Mouse (Mus musculus) adrenal gland, postnatal 36 days (tissue): ENCODE measurements around the gene Mier3. TPM values are rescaled to one million over a fixed set of nuclear protein-coding genes. Genes with fewer than 3 reads are reported as not detected.

Experiments
- DNase-seq, 2 experiments: peaks; one replicate each; pipeline ENCODE4 v3.0.0; 2021; ENCODE audit warnings: mixed read lengths in 1 of 2
- long read RNA-seq, 2 experiments: library from polyadenylated mRNA; stranded (forward); transcript quantifications; one replicate each; pipeline ENCODE4 v2.0.0; 2021; ENCODE audit warnings: borderline sequencing depth in 2 of 2
- total RNA-seq, 2 experiments: library from RNA; stranded (reverse); gene quantifications; 2 replicates each; pipeline ENCODE4 v1.2.3; 2021

The Mier3 gene
- 10 to 100 TPM; 39.9 to 44.4 TPM for total RNA-seq
- long read RNA-seq, experiment 1, partial matches to known transcripts: 4 of 4 reads
- long read RNA-seq, experiment 1, other reads (novel, unspliced or antisense): 0 of 4 reads
- long read RNA-seq, experiment 2: 0 reads

- no peak for DNase-seq
These were observed at the start of gene Mier3 for GRCm38 (mm10) chr13:111680679-111681078. Mier3 (plus strand) TSS chr13:111680979.

DNA sequence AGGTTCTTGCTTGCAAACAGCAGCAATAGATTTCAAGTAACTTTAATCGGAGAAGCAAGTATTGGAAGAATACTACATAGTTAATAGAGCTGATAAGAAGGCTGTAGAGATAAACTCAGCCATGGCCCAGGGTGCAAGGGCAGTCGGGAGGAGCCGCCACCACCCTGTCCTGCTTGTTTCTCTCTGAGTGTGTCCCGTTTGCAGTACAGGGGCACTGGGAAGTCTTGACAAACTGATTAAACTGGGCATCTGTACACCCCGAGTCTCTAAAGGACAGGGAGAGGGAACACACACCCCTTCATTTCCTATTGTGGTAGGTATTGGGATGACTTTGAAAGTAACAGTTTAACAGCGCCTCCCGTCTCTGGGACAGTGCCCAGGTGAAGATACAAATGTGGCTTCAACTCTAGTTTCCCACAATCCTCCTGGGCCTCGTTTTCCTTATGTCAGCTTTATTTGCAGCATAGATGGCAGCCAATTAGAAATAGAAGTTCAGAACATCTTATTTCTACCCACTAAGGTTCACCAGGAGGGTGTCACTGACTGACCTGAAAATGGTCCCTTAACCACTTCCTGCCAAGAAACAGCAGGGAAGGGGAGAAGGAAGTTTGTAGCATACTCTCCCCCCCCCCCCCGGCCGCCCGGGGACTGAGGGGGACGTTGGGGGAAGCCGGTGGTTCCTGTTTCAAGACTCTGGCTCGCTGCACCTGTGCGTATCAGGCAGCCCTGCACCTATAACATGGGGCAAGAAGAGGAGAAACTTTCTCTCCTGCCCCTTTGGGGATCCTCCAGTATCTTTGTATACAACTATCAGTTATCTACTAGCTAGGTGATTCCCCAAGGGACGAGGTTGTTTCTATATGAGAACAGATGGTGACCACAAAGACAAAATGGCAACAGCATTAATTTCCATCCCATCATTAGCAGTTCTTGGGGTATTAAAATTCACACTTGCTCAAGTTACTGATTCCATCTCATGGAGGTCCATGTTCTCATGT lies 46.3 kb upstream of the Mier3 start:
- DNase-seq: no peak

GRCm38 (mm10) chr13:111640319-111640718 lies 40.5 kb upstream of the Mier3 start:
- DNase-seq: no peak

- no peak for DNase-seq
These were observed 37.1 kb upstream of the Mier3 start for GRCm38 (mm10) chr13:111643636-111644035.

GRCm38 (mm10) chr13:111646204-111646603 lies 34.6 kb upstream of the Mier3 start:
- DNase-seq: no peak

GRCm38 (mm10) chr13:111647279-111647678 lies 33.5 kb upstream of the Mier3 start:
- no peak for DNase-seq

- no peak for DNase-seq
These were observed 29.8 kb upstream of the Mier3 start for GRCm38 (mm10) chr13:111651020-111651419.

- no peak for DNase-seq
These were observed 25.5 kb upstream of the Mier3 start for GRCm38 (mm10) chr13:111655273-111655672.

GRCm38 (mm10) chr13:111655856-111656255 lies 24.9 kb upstream of the Mier3 start:
- no peak for DNase-seq

DNA sequence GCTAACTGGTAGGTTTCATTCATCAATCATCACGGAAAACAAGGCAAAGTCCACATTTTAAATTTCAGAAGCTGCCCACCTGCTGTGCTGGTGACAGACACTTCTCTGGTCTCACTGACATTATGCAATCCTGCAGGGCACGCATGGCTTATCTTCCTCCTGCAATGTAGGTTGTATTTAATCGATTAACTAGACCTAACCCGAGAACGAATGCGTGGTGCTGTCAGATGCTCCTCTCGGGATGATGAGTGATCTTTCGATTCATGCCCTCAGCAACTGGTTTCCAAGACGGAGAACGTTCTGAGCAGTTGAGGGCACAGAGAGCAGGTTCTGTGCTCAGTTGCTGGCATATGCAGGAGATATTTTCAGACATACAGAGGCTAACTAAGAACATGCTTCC lies 24.5 kb upstream of the Mier3 start:
- no peak for DNase-seq

- DNase-seq: no peak
These were observed 24.0 kb upstream of the Mier3 start for GRCm38 (mm10) chr13:111656769-111657168.

GRCm38 (mm10) chr13:111658501-111659280 lies 22.1 kb upstream of the Mier3 start:
- no peak for DNase-seq

DNA sequence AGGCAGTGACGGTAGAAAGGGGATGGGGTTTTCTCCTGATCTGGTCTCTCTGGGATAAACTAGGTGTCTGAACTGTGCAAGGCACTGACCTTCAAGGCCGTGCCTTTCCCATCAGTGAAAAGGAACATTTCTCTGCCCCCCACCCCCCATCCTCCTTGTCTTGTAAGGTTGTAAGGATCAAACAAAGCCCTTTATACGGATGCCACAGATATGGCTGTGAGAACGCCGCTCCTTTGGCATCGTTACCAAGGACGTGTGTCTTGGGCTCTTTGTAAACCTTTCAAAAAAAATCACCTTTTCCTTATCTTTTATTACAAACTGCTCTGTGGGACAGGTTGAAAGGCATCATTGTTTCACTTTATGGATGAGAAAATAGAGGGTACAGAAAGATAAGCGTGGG lies 21.3 kb upstream of the Mier3 start:
- no peak for DNase-seq

GRCm38 (mm10) chr13:111660072-111660471 lies 20.7 kb upstream of the Mier3 start:
- DNase-seq: no peak

DNA sequence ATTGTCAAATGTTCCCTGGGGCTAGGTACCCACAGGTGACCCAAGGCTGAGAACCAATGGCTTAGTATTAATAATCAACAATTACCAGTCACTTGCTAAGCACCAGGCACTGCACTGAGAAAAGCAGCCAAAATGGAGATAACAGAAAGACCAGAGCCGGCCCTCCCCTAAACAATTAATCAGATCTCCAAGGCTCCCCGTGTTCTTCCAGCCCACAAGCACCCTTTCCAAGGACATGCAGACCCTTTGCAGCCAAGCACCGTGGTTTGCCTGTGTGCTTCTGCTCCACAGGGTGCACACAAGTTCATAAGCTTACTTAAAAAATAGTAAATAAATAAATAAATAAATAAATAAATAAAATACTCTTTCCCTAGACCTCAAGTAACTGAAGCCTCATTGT lies 20.2 kb upstream of the Mier3 start:
- peak; percentile 38 to 48 for DNase-seq

DNA sequence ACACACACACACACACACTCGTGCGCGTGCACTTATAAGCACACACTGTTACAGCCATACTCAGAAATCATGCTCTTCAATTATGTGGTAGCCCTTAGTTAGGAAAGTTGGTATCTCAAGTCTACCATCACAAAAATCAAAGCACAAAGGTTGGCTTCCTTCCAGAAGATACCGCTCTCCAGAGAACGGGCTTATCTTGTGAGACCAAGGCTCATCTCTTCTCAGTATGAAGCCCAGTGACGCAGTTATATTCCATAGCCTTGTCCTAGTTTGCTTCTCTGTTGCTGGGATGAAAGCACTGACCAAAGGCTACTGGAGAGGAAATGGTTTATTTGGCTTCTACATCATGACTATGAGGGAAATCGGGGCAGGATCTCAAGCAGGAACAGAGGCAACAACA lies 12.8 kb upstream of the Mier3 start:
- no peak for DNase-seq

- no peak for DNase-seq
These were observed 3.9 kb upstream of the Mier3 start for GRCm38 (mm10) chr13:111676841-111677240.

DNA sequence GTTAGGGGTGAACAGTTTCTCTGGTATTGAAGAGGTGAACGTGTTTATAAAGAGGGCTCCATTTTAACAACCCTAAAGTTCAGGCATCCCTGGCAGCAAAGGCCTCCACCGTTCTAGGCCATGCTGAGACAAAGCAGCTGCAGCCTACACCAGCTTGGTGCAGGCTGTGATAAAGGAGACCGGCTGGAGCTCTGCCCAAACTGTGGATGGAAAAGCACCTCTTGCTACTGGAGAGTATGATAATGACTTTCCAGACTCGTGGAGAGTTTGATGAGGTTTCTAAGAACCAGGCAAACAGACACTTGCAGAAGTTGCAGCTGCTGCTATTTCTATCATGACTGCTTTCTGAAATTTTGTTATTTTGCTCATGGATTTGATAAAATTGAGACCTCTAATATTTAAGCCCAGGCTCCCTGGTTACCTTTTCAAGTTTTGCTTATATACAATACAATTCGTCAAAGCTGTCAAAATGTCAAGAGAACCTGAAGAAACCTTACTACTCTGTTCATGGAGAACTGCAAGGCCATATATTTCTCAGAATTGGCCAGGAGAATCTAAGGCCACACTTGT lies 3.4 kb downstream of the Mier3 start:
- no peak for DNase-seq

DNA sequence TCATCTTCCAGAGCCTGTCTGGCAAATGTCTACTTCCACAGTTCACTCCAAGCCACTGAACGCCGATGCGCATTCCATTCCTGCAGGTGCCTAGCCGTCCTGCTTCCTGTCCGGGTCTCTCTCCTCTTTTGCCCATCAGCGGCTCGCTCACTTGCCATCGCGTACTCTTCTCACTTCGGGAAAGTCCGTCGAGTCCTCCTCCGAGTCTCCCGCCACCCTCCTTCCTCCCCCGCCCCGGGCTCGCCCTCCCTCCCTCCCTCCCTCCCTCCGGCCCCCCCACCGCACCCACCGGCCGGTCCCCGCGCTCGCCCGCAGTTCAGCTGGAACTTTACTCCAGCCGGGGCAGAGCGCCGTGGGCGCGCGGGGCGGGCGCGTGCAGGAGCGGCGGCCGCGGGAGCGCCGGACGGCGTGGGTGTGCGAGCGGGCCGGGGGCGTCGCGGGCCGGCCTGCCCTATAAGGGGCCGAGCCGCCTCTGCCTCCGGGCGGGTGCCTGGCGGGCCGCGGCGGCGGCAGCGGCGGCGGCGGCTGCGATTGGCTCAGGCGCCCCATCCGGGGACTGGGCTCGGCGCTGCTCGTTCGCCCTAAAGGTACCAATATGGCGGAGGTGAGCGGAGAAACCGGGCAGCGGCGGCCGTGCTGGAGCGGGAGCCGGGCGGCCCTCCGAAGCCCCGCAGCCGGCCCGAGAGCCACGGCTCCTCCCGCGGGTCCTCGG lies 5.1 kb downstream of the Mier3 start:
- peak; percentile 93 to 95 for DNase-seq

DNA sequence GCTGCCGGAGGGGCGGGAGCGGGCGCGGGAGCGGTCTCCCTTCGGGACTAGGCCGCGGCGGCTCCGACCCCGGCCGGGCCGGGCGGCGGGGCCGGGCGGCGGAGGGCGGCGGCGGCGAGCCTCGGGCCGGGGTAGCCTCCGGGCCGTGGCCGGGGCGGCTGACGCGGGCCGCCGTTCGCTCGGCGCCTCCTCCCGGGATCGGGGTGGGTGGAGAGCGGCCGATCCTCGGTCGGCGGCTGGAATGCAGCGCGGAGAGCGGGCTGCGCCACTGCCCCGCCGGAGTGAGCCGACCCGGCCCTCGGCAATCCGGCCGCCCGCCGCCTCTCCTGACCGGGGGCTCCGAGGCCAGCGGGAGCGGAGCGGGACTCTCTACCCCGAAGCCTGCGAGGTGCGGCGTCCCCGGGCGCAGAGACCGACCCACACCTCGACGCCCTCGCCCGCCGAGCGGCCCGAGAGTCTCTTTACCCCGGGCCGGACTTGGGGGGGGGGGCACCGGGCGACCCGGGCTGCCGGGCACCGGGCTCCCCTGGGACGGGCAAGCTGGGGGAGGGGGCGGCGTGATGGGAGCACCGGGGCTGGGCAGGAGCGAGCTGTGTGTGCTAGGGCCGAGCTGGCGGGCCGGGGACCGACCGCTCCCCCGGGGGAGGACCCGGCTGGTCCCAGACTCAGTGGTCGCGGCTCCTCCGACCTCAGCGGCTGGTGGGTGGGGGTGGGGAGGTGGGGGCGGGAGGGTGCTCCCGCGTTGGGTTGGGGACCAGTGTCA lies 5.9 kb downstream of the Mier3 start:
- DNase-seq: peak; percentile 49 to 65

DNA sequence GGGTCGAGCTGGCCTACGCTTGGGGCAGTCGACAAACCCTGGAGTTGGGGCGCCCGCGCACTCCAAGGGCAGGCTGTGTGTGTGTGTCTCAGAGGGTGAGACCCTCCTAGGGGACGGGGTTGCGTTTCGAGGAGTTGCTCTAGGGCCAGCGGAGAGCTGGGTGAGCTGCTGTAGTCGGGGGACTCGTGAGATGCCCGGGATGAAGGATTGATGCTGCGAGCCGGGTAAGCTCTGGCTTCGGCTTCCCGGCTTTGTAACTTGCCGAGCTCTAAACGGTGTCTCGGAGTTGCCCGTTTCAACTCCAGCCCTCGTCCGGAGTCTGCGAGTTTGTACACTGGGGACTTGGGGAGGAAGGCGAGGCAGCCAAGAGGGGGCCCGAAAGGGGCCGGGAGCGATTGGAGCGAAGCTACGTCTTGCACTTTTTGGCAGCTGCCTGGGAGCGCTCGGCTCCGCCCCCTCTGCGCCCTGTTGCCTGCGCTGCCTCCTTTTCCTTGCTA lies 6.6 kb downstream of the Mier3 start:
- peak; percentile 84 to 88 for DNase-seq
